Mouse (Mus musculus): ENCODE results near the gene Heatr9. TPM values are rescaled to one million over a fixed set of nuclear protein-coding genes. Genes with fewer than 3 reads are reported as not detected.
"Not testable (repeated sequence)": the region's sequence is repeated elsewhere in the genome, so short reads cannot be mapped to it uniquely, and the experiment has no call there.

Gene Heatr9
- polyA plus RNA-seq, 1 experiment from 2014 or later: not detected

- DNase-seq (ENCODE audit: low spot score) (no peak), ATAC-seq (replicated peaks; ENCODE audit: low FRiP score) (no peak)
- H3K27me3 ChIP-seq (ENCODE audit: control insufficient read depth, insufficient read depth, low read length): no peaks in the 10 kb centered on the region
- WGBS: 79% methylated on average over 6 of the region's 6 CpGs
- no peaks in the 10 kb centered on the region for H3K9me3 ChIP-seq (ENCODE audit: control insufficient read depth, low read length)
- no peak overlapping the region for H3K27ac ChIP-seq (ENCODE audit: low read depth, low read length)
- H3K9ac ChIP-seq (ENCODE audit: low read length): no peak overlapping the region
- H3K4me3 ChIP-seq (ENCODE audit: low read depth, low read length): no peak overlapping the region
- no peak overlapping the region for H3K4me2 ChIP-seq (ENCODE audit: low read depth, low read length, severe bottlenecking)
- H3K4me1 ChIP-seq (replicated peaks; ENCODE audit: control insufficient read depth, insufficient read depth, low read length): no peaks in the 10 kb centered on the region
- H3K36me3 ChIP-seq (ENCODE audit: control insufficient read depth, insufficient read depth, low read length): no peaks in the 10 kb centered on the region
Measured at GRCm38 (mm10) chr11:83560405-83560804, 38.4 kb upstream of the Heatr9 start.

GRCm38 (mm10) chr11:83557074-83557473, 35.1 kb upstream of the Heatr9 start:
- WGBS: 39% methylated on average over 10 of the region's 10 CpGs
- Histone ChIP-seq H3K4me1 (replicated peaks; ENCODE audit: control insufficient read depth, insufficient read depth, low read length) (no peaks in the 10 kb centered on the region), H3K27me3 (ENCODE audit: control insufficient read depth, insufficient read depth, low read length) (no peaks in the 10 kb centered on the region), H3K9me3 (ENCODE audit: control insufficient read depth, low read length) (no peaks in the 10 kb centered on the region), H3K4me2 (ENCODE audit: low read depth, low read length, severe bottlenecking) (no peak overlapping the region), H3K36me3 (ENCODE audit: control insufficient read depth, insufficient read depth, low read length) (no peaks in the 10 kb centered on the region), H3K27ac (ENCODE audit: low read depth, low read length) (no peak overlapping the region), H3K9ac (ENCODE audit: low read length) (no peak overlapping the region), H3K4me3 (ENCODE audit: low read depth, low read length) (no peak overlapping the region)
- no peak for DNase-seq (ENCODE audit: low spot score)
- no peak for ATAC-seq (replicated peaks; ENCODE audit: low FRiP score)

GRCm38 (mm10) chr11:83556085-83556781, 34.3 kb upstream of the Heatr9 start:
- H3K36me3 ChIP-seq (ENCODE audit: control insufficient read depth, insufficient read depth, low read length): no peaks in the 10 kb centered on the region
- no peaks in the 10 kb centered on the region for H3K27me3 ChIP-seq (ENCODE audit: control insufficient read depth, insufficient read depth, low read length)
- H3K9ac ChIP-seq (ENCODE audit: low read length): no peak overlapping the region
- ATAC-seq (replicated peaks; ENCODE audit: low FRiP score): no peak; the same call in 1 of the 2 replicates
- no peaks in the 10 kb centered on the region for H3K4me1 ChIP-seq (replicated peaks; ENCODE audit: control insufficient read depth, insufficient read depth, low read length)
- no peak overlapping the region for H3K4me3 ChIP-seq (ENCODE audit: low read depth, low read length)
- H3K9me3 ChIP-seq (ENCODE audit: control insufficient read depth, low read length): no peaks in the 10 kb centered on the region
- 38% methylated on average over 8 of the region's 8 CpGs for WGBS
- H3K27ac ChIP-seq (ENCODE audit: low read depth, low read length): no peak overlapping the region
- no peak overlapping the region for H3K4me2 ChIP-seq (ENCODE audit: low read depth, low read length, severe bottlenecking)
- no peak for DNase-seq (ENCODE audit: low spot score)

GRCm38 (mm10) chr11:83551668-83552067, 29.7 kb upstream of the Heatr9 start:
- Histone ChIP-seq H3K36me3 (ENCODE audit: control insufficient read depth, insufficient read depth, low read length) (no peaks in the 10 kb centered on the region), H3K4me3 (ENCODE audit: low read depth, low read length) (no peak overlapping the region), H3K27me3 (ENCODE audit: control insufficient read depth, insufficient read depth, low read length) (no peaks in the 10 kb centered on the region), H3K9me3 (ENCODE audit: control insufficient read depth, low read length) (no peaks in the 10 kb centered on the region), H3K4me1 (replicated peaks; ENCODE audit: control insufficient read depth, insufficient read depth, low read length) (no peaks in the 10 kb centered on the region), H3K4me2 (ENCODE audit: low read depth, low read length, severe bottlenecking) (no peak overlapping the region), H3K27ac (ENCODE audit: low read depth, low read length) (no peak overlapping the region), H3K9ac (ENCODE audit: low read length) (no peak overlapping the region)
- 92% methylated on average over 5 of the region's 5 CpGs for WGBS
- ATAC-seq (replicated peaks; ENCODE audit: low FRiP score) (no peak), DNase-seq (ENCODE audit: low spot score) (no peak)

- not testable (repeated sequence) for ATAC-seq (replicated peaks; ENCODE audit: low FRiP score); H3K27me3 ChIP-seq (ENCODE audit: control insufficient read depth, insufficient read depth, low read length); H3K9me3 ChIP-seq (ENCODE audit: control insufficient read depth, low read length); DNase-seq (ENCODE audit: low spot score); H3K27ac ChIP-seq (ENCODE audit: low read depth, low read length); H3K4me1 ChIP-seq (replicated peaks; ENCODE audit: control insufficient read depth, insufficient read depth, low read length); H3K36me3 ChIP-seq (ENCODE audit: control insufficient read depth, insufficient read depth, low read length); H3K4me3 ChIP-seq (ENCODE audit: low read depth, low read length); H3K4me2 ChIP-seq (ENCODE audit: low read depth, low read length, severe bottlenecking); H3K9ac ChIP-seq (ENCODE audit: low read length)
- WGBS: 91% methylated on average over 7 of the region's 7 CpGs
Measured at GRCm38 (mm10) chr11:83551037-83551436, 29.1 kb upstream of the Heatr9 start.

GRCm38 (mm10) chr11:83550186-83550632, 28.2 kb upstream of the Heatr9 start:
- no peak overlapping the region for H3K4me2 ChIP-seq (ENCODE audit: low read depth, low read length, severe bottlenecking)
- WGBS: 90% methylated on average over 5 of the region's 5 CpGs
- H3K4me1 ChIP-seq (replicated peaks; ENCODE audit: control insufficient read depth, insufficient read depth, low read length): no peaks in the 10 kb centered on the region
- H3K9me3 ChIP-seq (ENCODE audit: control insufficient read depth, low read length): no peaks in the 10 kb centered on the region
- ATAC-seq (replicated peaks; ENCODE audit: low FRiP score): no peak
- H3K27ac ChIP-seq (ENCODE audit: low read depth, low read length): no peak overlapping the region
- H3K9ac ChIP-seq (ENCODE audit: low read length): no peak overlapping the region
- no peak for DNase-seq (ENCODE audit: low spot score)
- H3K4me3 ChIP-seq (ENCODE audit: low read depth, low read length): no peak overlapping the region
- no peaks in the 10 kb centered on the region for H3K27me3 ChIP-seq (ENCODE audit: control insufficient read depth, insufficient read depth, low read length)
- no peaks in the 10 kb centered on the region for H3K36me3 ChIP-seq (ENCODE audit: control insufficient read depth, insufficient read depth, low read length)

- no peak for ATAC-seq (replicated peaks; ENCODE audit: low FRiP score)
- Histone ChIP-seq H3K4me2 (ENCODE audit: low read depth, low read length, severe bottlenecking) (no peak overlapping the region), H3K27ac (ENCODE audit: low read depth, low read length) (no peak overlapping the region), H3K9ac (ENCODE audit: low read length) (no peak overlapping the region), H3K9me3 (ENCODE audit: control insufficient read depth, low read length) (no peaks in the 10 kb centered on the region), H3K4me3 (ENCODE audit: low read depth, low read length) (no peak overlapping the region), H3K36me3 (ENCODE audit: control insufficient read depth, insufficient read depth, low read length) (no peaks in the 10 kb centered on the region), H3K27me3 (ENCODE audit: control insufficient read depth, insufficient read depth, low read length) (no peaks in the 10 kb centered on the region), H3K4me1 (replicated peaks; ENCODE audit: control insufficient read depth, insufficient read depth, low read length) (no peaks in the 10 kb centered on the region)
- no peak for DNase-seq (ENCODE audit: low spot score)
- WGBS: 75% methylated on average over 3 of the region's 3 CpGs
Measured at GRCm38 (mm10) chr11:83544214-83544613, 22.2 kb upstream of the Heatr9 start.

GRCm38 (mm10) chr11:83541415-83541814, 19.4 kb upstream of the Heatr9 start:
- 90% methylated on average over 3 of the region's 3 CpGs for WGBS
- no peak overlapping the region for H3K4me2 ChIP-seq (ENCODE audit: low read depth, low read length, severe bottlenecking)
- ATAC-seq (replicated peaks; ENCODE audit: low FRiP score) (no peak), DNase-seq (ENCODE audit: low spot score) (no peak)
- no peaks in the 10 kb centered on the region for H3K4me1 ChIP-seq (replicated peaks; ENCODE audit: control insufficient read depth, insufficient read depth, low read length)
- no peak overlapping the region for H3K9ac ChIP-seq (ENCODE audit: low read length)
- no peaks in the 10 kb centered on the region for H3K27me3 ChIP-seq (ENCODE audit: control insufficient read depth, insufficient read depth, low read length)
- H3K9me3 ChIP-seq (ENCODE audit: control insufficient read depth, low read length): no peaks in the 10 kb centered on the region
- H3K27ac ChIP-seq (ENCODE audit: low read depth, low read length): no peak overlapping the region
- H3K36me3 ChIP-seq (ENCODE audit: control insufficient read depth, insufficient read depth, low read length): no peaks in the 10 kb centered on the region
- no peak overlapping the region for H3K4me3 ChIP-seq (ENCODE audit: low read depth, low read length)

GRCm38 (mm10) chr11:83540931-83541330, 19.0 kb upstream of the Heatr9 start:
- DNase-seq (ENCODE audit: low spot score) (no peak), ATAC-seq (replicated peaks; ENCODE audit: low FRiP score) (no peak)
- no peak overlapping the region for H3K4me2 ChIP-seq (ENCODE audit: low read depth, low read length, severe bottlenecking)
- no peaks in the 10 kb centered on the region for H3K9me3 ChIP-seq (ENCODE audit: control insufficient read depth, low read length)
- no peaks in the 10 kb centered on the region for H3K36me3 ChIP-seq (ENCODE audit: control insufficient read depth, insufficient read depth, low read length)
- H3K27me3 ChIP-seq (ENCODE audit: control insufficient read depth, insufficient read depth, low read length): no peaks in the 10 kb centered on the region
- H3K4me3 ChIP-seq (ENCODE audit: low read depth, low read length): no peak overlapping the region
- WGBS: 86% methylated on average over 2 of the region's 2 CpGs
- no peak overlapping the region for H3K27ac ChIP-seq (ENCODE audit: low read depth, low read length)
- H3K9ac ChIP-seq (ENCODE audit: low read length): no peak overlapping the region
- H3K4me1 ChIP-seq (replicated peaks; ENCODE audit: control insufficient read depth, insufficient read depth, low read length): no peaks in the 10 kb centered on the region

Data from forebrain, embryonic 11.5 days (tissue).